Mouse (Mus musculus): ENCODE results near the gene Edem1. TPM values are rescaled to one million over a fixed set of nuclear protein-coding genes. Genes with fewer than 3 reads are reported as not detected.

Edem1 gene
- polyA plus RNA-seq, 1 experiment from 2014 or later, result 5.0 TPM

DNA sequence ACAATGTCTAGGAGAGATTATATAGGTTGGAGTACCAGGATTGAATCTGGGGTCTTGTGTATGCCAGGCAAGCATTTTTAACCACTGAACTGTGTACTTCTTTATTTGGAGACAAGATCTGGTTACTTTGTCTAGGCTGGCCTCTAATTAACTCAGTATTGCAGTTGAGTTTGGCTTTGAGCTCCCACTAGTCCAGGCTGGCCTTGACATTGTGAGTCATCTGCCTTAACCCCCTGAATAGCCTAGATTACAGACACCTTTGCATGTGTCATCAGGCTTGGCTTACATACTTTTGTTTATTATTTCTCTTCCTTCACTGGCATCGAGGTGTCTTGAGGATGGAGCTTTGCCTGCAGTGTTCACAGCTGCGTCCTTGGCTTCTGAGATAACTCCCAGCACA, 70.8 kb downstream of the Edem1 start:
- WGBS, result 77% methylated on average over 2 of the region's 2 CpGs
- no peak for ATAC-seq
- no peak overlapping the region for H3K27ac ChIP-seq (ENCODE audit: low read depth, low read length)
- no peaks in the 10 kb centered on the region for H3K27me3 ChIP-seq (replicated peaks; ENCODE audit: control insufficient read depth, insufficient read depth, low read length)
- H3K9ac ChIP-seq (ENCODE audit: low read depth, low read length), result no peak overlapping the region
- no peak overlapping the region for H3K4me2 ChIP-seq (ENCODE audit: low read length)
- no peaks in the 10 kb centered on the region for H3K36me3 ChIP-seq (ENCODE audit: control insufficient read depth, insufficient read depth, low read length)
- H3K4me3 ChIP-seq (ENCODE audit: low read length), result no peak overlapping the region
- no peaks in the 10 kb centered on the region for H3K9me3 ChIP-seq (ENCODE audit: control insufficient read depth, low read length)
- no peaks in the 10 kb centered on the region for H3K4me1 ChIP-seq (ENCODE audit: control insufficient read depth, insufficient read depth, low read depth, low read length)

- Histone ChIP-seq H3K9me3 (ENCODE audit: control insufficient read depth, low read length) (no peaks in the 10 kb centered on the region), H3K27me3 (replicated peaks; ENCODE audit: control insufficient read depth, insufficient read depth, low read length) (no peaks in the 10 kb centered on the region; the same call in 1 of the 2 replicates), H3K4me3 (ENCODE audit: low read length) (no peak overlapping the region), H3K4me2 (ENCODE audit: low read length) (no peak overlapping the region), H3K27ac (ENCODE audit: low read depth, low read length) (no peak overlapping the region), H3K36me3 (ENCODE audit: control insufficient read depth, insufficient read depth, low read length) (no peaks in the 10 kb centered on the region), H3K9ac (ENCODE audit: low read depth, low read length) (no peak overlapping the region), H3K4me1 (ENCODE audit: control insufficient read depth, insufficient read depth, low read depth, low read length) (no peaks in the 10 kb centered on the region)
- ATAC-seq, result no peak
Measured at GRCm38 (mm10) chr6:108902124-108902523, 73.7 kb downstream of the Edem1 start.

GRCm38 (mm10) chr6:108903280-108903679, 74.8 kb downstream of the Edem1 start:
- H3K27me3 ChIP-seq (replicated peaks; ENCODE audit: control insufficient read depth, insufficient read depth, low read length), result no peaks in the 10 kb centered on the region; the same call in 1 of the 2 replicates
- H3K9ac ChIP-seq (ENCODE audit: low read depth, low read length), result no peak overlapping the region
- H3K27ac ChIP-seq (ENCODE audit: low read depth, low read length), result no peak overlapping the region
- H3K9me3 ChIP-seq (ENCODE audit: control insufficient read depth, low read length), result no peaks in the 10 kb centered on the region
- no peak overlapping the region for H3K4me3 ChIP-seq (ENCODE audit: low read length)
- ATAC-seq, result no peak
- no peaks in the 10 kb centered on the region for H3K36me3 ChIP-seq (ENCODE audit: control insufficient read depth, insufficient read depth, low read length)
- 81% methylated on average over 4 of the region's 4 CpGs for WGBS
- H3K4me2 ChIP-seq (ENCODE audit: low read length), result no peak overlapping the region
- H3K4me1 ChIP-seq (ENCODE audit: control insufficient read depth, insufficient read depth, low read depth, low read length), result no peaks in the 10 kb centered on the region

- H3K4me2 ChIP-seq (ENCODE audit: low read length), result no peak overlapping the region
- no peaks in the 10 kb centered on the region for H3K36me3 ChIP-seq (ENCODE audit: control insufficient read depth, insufficient read depth, low read length)
- H3K4me1 ChIP-seq (ENCODE audit: control insufficient read depth, insufficient read depth, low read depth, low read length), result no peaks in the 10 kb centered on the region
- no peak overlapping the region for H3K4me3 ChIP-seq (ENCODE audit: low read length)
- H3K27ac ChIP-seq (ENCODE audit: low read depth, low read length), result no peak overlapping the region
- H3K9me3 ChIP-seq (ENCODE audit: control insufficient read depth, low read length), result no peaks in the 10 kb centered on the region; the same call in 1 of the 2 replicates
- WGBS, result 49% methylated on average over 1 of the region's 1 CpGs
- H3K27me3 ChIP-seq (replicated peaks; ENCODE audit: control insufficient read depth, insufficient read depth, low read length), result no peaks in the 10 kb centered on the region; the same call in 1 of the 2 replicates
- ATAC-seq, result no peak
- no peak overlapping the region for H3K9ac ChIP-seq (ENCODE audit: low read depth, low read length)
Measured at GRCm38 (mm10) chr6:108906539-108906938, 78.1 kb downstream of the Edem1 start.

Other genes starting within 250 kb of the Edem1 start
- 7.3 and 8.9 TPM in 2 replicates for gene Bhlhe40, start 168.0 kb upstream of the Edem1 start, polyA plus RNA-seq (2015; fragmentation: Nextera tagmentation; extraction: Ambion mirVana)
- gene Arl8b, start 45.5 kb upstream of the Edem1 start, polyA plus RNA-seq (2015; fragmentation: Nextera tagmentation; extraction: Ambion mirVana), result 108 and 113 TPM in 2 replicates

All from hindbrain, embryonic 16.5 days (tissue).